Mouse (Mus musculus): ENCODE data around the gene Klhl35. TPM values are rescaled to one million over a fixed set of nuclear protein-coding genes. Genes with fewer than 3 reads are reported as not detected.

The Klhl35 gene
- total RNA-seq, 4 experiments from 2014 or later: 0.38 to 1.2 (median 0.75) TPM

DNA sequence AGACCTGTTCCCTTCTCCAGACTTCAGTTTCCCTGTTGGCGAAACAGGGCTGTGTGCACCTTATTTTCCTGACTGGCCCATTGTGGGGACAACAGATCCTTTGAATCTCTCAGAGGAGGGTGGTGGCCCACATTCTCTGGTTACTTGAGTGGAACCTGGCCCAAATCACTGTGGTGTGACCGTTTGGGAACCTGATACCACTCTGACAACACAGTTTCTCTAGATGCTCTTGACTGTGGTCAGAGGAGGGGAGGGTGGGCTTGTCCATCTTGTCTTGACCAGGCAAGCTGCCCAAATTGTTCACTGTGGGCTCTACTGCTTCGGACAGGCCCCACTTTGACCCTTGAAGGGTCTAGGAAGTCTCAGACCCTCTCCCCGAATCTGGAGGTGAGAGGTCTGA, 11.8 kb upstream of the Klhl35 start:
- DNase-seq: no peak

- DNase-seq: no peak
Observed at GRCm38 (mm10) chr7:99458849-99459248, 7.0 kb upstream of the Klhl35 start.

DNA sequence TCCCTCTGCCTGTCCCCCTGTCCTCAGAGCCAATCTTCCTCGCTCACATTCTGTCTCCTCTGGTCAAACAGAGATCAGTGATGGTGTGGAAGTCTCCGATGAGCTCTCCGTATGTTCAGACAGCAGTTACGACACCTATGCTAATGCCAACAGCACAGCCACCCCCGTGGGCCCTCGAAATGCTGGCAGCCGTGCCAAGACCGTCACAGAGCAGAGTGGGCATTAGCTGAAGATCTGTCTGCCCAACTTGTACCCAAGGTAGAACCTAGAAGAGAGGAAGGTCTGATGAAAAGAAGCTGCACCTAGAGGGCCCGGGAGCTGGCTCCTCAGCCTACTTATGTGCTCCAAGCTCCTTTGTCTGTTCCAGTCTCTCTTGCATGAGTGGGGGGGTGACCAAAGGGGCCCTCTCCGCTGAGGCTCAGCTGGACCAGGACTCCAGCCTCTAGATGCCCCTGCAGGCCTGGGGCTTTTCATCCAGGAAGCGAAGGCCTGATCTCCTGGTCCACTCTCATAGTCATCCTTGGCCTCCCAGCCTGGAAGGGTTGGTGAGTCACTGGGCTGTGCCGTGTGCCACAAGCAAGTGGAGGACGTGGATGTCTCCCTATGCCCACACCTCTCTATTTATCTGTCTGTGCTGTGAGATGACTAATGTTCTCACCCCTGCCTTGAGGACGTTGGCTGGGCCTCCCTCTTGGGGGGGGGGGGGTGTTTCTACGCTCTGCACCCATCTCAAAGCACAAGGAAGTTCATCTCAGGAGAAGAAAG, 5.7 kb upstream of the Klhl35 start:
- DNase-seq: no peak

GRCm38 (mm10) chr7:99463120-99463519, 2.7 kb upstream of the Klhl35 start:
- no peak for DNase-seq

DNA sequence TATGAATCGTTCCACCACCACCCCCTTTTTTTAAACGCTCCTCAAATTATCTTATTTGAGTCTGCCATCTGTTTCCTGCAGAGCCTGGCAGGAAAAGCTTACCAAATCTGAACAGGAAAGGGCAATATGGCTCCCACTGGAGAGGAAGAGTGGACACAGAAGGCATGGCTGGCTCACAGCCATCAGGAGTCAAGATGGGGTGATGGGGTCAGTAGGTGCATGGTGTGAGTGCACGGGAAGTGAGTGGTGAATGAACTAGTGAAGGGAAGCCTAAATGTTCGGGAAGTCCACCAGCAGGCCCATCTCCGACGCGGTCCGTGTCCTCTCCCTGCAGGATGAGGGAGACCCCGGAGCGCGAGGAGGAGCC, 2.1 kb downstream of the Klhl35 start:
- DNase-seq: no peak

GRCm38 (mm10) chr7:99468283-99469132, 2.7 kb downstream of the Klhl35 start:
- peak; percentile 38 for DNase-seq

DNA sequence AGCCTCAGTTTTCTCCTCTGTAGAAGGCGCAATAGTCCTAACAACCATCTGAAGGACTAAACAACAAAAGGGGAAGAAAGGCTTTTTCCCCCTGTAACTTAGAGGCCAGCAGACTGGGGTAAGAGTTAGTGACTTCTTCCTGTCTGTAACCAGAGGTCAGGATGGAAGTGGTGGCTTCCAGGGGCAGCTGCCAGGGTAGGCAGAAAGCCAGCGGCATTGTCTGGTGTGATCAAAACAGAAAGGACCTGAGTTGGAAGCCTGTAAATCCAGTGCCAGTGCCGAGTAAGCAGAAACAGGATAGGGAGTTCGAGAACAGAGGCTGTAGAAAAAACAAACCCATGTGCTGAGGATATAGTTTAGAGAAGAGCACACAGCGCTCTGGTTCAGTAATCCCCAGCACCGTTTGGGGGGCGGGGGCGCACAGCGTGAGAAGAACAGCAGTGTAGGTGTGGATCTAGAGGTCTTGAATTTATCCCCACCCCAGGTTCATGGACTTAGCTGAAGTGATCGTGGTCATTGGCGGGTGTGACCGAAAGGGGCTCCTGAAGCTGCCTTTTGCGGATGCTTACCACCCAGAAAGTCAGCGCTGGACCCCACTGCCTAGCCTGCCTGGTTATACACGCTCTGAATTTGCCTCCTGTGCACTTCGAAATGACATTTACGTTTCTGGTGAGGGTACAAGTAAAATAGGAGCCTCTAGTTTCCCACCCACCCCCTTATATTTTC, 4.0 kb downstream of the Klhl35 start:
- DNase-seq: no peak

DNA sequence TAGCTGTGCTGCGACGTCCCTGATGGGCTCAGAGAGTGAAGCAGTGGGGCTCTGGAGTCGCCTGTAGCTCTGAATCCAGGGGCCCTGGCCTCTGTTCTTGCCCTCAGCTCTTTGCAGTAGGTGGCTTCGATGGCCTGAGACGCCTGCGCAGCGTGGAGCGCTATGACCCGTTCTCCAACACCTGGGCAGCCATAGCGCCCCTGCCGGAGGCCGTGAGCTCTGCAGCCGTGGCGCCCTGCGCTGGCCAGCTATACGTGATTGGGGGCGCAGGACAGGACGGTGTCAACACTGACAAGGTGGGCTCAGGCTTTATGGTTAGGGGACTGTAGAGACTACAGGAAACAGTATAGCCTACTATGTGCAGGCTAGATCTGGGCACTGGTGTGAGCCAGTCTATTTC, 5.8 kb downstream of the Klhl35 start:
- no peak for DNase-seq

- no peak for DNase-seq
Observed at GRCm38 (mm10) chr7:99473638-99474407, 8.0 kb downstream of the Klhl35 start.

GRCm38 (mm10) chr7:99474836-99475561, 9.2 kb downstream of the Klhl35 start:
- no peak for DNase-seq

DNA sequence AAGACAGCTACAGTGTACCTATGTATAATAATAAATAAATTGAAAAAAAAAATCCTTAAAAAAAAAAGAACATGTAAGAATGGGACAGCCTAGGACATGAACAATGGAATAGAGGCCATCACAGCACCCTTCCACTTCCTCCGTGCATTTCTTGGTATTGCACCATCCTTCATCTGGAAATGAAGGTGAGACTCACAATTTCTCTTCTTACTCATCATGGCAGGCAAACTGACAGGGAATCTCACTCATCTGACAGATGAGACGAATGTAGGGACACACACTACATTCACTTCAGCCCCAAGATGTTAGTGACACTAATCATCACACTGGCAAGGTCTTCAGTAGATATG, 9.7 kb downstream of the Klhl35 start:
- no peak for DNase-seq

DNA sequence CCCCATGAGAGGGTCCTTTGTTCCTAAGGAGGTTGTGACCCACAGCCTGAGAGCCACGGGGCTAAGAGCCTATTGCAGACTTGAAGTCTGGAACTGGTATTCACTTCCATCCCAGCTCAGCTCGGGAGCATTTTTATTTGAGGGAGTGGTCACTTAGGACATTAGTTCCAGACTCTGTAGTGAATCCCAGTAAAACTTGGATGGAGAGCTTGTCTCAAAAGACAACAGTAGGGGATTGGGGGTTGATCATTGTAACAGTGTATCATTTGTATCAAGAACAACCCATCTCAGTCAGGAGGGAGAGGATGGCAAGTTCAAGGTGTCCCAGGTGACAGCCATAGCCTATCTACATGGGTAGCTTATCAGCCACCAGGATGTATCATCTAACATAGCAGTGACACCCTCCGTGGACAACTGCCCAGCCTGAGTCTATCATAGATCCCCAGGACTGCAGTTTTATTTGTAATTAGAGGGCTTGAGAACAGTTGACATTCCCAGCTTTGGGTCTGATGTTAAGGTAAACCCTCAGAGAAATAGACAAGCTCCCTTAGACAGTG, 10.8 kb downstream of the Klhl35 start:
- DNase-seq: no peak

- no peak for DNase-seq
Observed at GRCm38 (mm10) chr7:99477235-99477634, 11.4 kb downstream of the Klhl35 start.

- DNase-seq: no peak
Observed at GRCm38 (mm10) chr7:99482637-99483036, 16.8 kb downstream of the Klhl35 start.

GRCm38 (mm10) chr7:99483271-99483923, 17.6 kb downstream of the Klhl35 start, which contains the start of gene Rps3:
Rps3 (minus strand) TSS chr7:99483738.
- DNase-seq: peak; percentile 96

GRCm38 (mm10) chr7:99483924-99484319, 18.1 kb downstream of the Klhl35 start:
- no peak for DNase-seq

- no peak for DNase-seq
Observed at GRCm38 (mm10) chr7:99484679-99485078, 18.9 kb downstream of the Klhl35 start.

DNA sequence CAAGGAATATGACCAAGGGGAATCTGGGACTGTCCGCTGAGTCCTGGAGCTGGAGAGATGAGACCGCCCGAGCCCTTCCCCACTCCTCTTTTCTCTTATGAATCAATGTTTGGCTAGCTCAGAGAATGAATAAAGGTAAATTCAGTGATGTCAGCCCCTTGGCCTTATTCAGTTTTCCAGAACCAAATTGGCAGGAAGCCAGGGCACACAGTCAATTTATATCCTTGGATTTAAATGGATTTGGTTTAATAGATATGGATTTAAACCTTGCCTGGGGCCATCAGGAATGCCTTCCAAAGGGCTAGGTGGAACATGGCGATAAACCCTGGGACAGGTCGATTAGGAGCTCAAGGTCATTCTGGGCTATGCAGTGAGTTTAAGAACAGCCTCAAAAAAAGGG, 23.9 kb downstream of the Klhl35 start:
- DNase-seq: no peak

- DNase-seq: no peak
Observed at GRCm38 (mm10) chr7:99499128-99499527, 33.3 kb downstream of the Klhl35 start.

- peak; percentile 45 for DNase-seq
Observed at GRCm38 (mm10) chr7:99500201-99500600, 34.4 kb downstream of the Klhl35 start.

DNA sequence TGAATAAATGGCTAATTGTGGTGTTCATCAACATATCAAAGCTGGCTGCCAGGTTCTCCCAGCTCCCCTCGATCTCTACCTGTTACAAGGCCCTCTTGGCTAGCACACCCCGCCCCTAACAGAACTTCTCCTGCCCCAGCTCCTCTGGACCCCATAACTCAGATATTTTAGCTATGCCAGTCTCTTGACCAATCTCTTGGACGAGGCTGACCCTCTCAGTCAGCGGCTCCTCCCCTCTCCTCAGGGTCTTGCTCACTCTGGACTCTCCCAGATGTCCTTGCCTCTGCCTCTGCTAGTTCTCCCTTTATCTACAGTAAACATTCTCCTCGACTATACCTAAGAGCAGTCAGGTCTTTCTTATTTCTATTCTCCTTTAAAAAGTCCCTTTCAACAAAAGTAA, 34.9 kb downstream of the Klhl35 start:
- no peak for DNase-seq

Measured in adrenal gland, adult 8-10 months (tissue).